Mouse (Mus musculus) ovary, postnatal 10 days (tissue): Measurements from ENCODE around the gene Kif2c.
"Not testable (repeated sequence)": the region's sequence is repeated elsewhere in the genome, so short reads cannot be mapped to it uniquely, and the experiment has no call there.

Experiments used
- DNase-seq: peaks from one replicate; pipeline ENCODE4 v3.0.0; 2022; ENCODE audit warnings: low spot score

Kif2c gene

GRCm38 (mm10) chr4:117188969-117189368 is 6.5 kb upstream of the Kif2c start:
- DNase-seq: no peak

GRCm38 (mm10) chr4:117182759-117183096 is 289 bp upstream of the Kif2c start:
- DNase-seq: not testable (repeated sequence)

GRCm38 (mm10) chr4:117169936-117170335 is 12.5 kb downstream of the Kif2c start:
- DNase-seq: no peak

- DNase-seq: no peak
Measured at GRCm38 (mm10) chr4:117161183-117161582, 21.3 kb downstream of the Kif2c start.

GRCm38 (mm10) chr4:117159666-117160065 is 22.8 kb downstream of the Kif2c start:
- DNase-seq: no peak

- no peak for DNase-seq
Measured at GRCm38 (mm10) chr4:117156372-117156771, 26.1 kb downstream of the Kif2c start.

GRCm38 (mm10) chr4:117155792-117156355 is 26.6 kb downstream of the Kif2c start, which contains the start of gene Rps8:
TSS of gene Rps8 (minus strand) at chr4:117156243.
- DNase-seq: peak; percentile 75

- DNase-seq: no peak
Measured at GRCm38 (mm10) chr4:117155020-117155791, 27.2 kb downstream of the Kif2c start.

- DNase-seq: no peak
Measured at GRCm38 (mm10) chr4:117152714-117153113, 29.7 kb downstream of the Kif2c start.

- no peak for DNase-seq
Measured at GRCm38 (mm10) chr4:117151416-117151815, 31.0 kb downstream of the Kif2c start.

- DNase-seq: no peak
Measured at GRCm38 (mm10) chr4:117150212-117150733, 32.2 kb downstream of the Kif2c start.

GRCm38 (mm10) chr4:117149291-117150211 is 32.9 kb downstream of the Kif2c start:
- no peak for DNase-seq

- DNase-seq: no peak
Measured at GRCm38 (mm10) chr4:117148815-117149214, 33.6 kb downstream of the Kif2c start.

GRCm38 (mm10) chr4:117148047-117148713 is 34.3 kb downstream of the Kif2c start:
- no peak for DNase-seq

GRCm38 (mm10) chr4:117146176-117146575 is 36.3 kb downstream of the Kif2c start:
- no peak for DNase-seq

- no peak for DNase-seq
Measured at GRCm38 (mm10) chr4:117145248-117145647, 37.2 kb downstream of the Kif2c start.

- DNase-seq: no peak
Measured at GRCm38 (mm10) chr4:117143023-117143422, 39.4 kb downstream of the Kif2c start.

GRCm38 (mm10) chr4:117140613-117141012 is 41.8 kb downstream of the Kif2c start:
- no peak for DNase-seq

- no peak for DNase-seq
Measured at GRCm38 (mm10) chr4:117139217-117139612, 43.2 kb downstream of the Kif2c start.

GRCm38 (mm10) chr4:117138295-117139216 is 43.9 kb downstream of the Kif2c start:
- DNase-seq: no peak

GRCm38 (mm10) chr4:117136034-117136433 is 46.4 kb downstream of the Kif2c start:
- no peak for DNase-seq
